Mouse (Mus musculus) lung, embryonic 14.5 days (tissue): ENCODE data around the gene Erc2. TPM values are rescaled to one million over a fixed set of nuclear protein-coding genes. Genes with fewer than 3 reads are reported as not detected.
A peak's percentile ranks its signal among the peaks of the same experiment; 100 is the strongest.

Experiments
- ATAC-seq: fragments of 200-750 bp; cut with Nextera tagmentation; 2 replicates; pipeline ENCODE4 v1.8.0; 2017; ENCODE audit warnings: mild to moderate bottlenecking, moderate TSS enrichment, moderate library complexity; ENCODE audit not compliant: insufficient read depth
- DNase-seq: peaks from one replicate; pipeline ENCODE4 v3.0.0-alpha.2; 2015
- H3K27ac ChIP-seq: fragments of 300-500 bp; sonication (generic); 2 replicates; pipeline ENCODE4 v1.5.1; 2014; ENCODE audit warnings: low read depth, mild to moderate bottlenecking, moderate library complexity
- H3K27me3 ChIP-seq: fragments of 300-500 bp; sonication (generic); 2 replicates; pipeline ENCODE4 v1.6.1; 2014; ENCODE audit warnings: low read length, control low read depth; ENCODE audit not compliant: insufficient read depth
- H3K36me3 ChIP-seq: fragments of 300-500 bp; sonication (generic); 2 replicates; pipeline ENCODE4 v1.6.1; 2014; ENCODE audit warnings: control low read depth; ENCODE audit not compliant: insufficient read depth
- H3K4me1 ChIP-seq: fragments of 300-500 bp; sonication (generic); 2 replicates; pipeline ENCODE4 v1.6.1; 2014; ENCODE audit warnings: antibody characterized with exemption, control low read depth; ENCODE audit not compliant: insufficient read depth
- H3K4me2 ChIP-seq: fragments of 300-500 bp; sonication (generic); 2 replicates; pipeline ENCODE4 v1.6.1; 2014; ENCODE audit warnings: mild to moderate bottlenecking
- H3K4me3 ChIP-seq: fragments of 300-500 bp; sonication (generic); 2 replicates; pipeline ENCODE4 v1.5.1; 2014; ENCODE audit warnings: low read depth, low read length
- H3K9ac ChIP-seq: fragments of 300-500 bp; sonication (generic); 2 replicates; pipeline ENCODE4 v1.6.1; 2014
- H3K9me3 ChIP-seq: fragments of 300-500 bp; sonication (generic); 2 replicates; pipeline ENCODE4 v1.6.1; 2016; ENCODE audit warnings: low read depth, low read length, control low read depth
- CTCF ChIP-seq: IDR thresholded peaks from 2 replicates; pipeline ENCODE4 v1.5.1; 2016; ENCODE audit warnings: antibody characterized with exemption, low read depth
- WGBS: fragments of 180-500 bp; shearing (Covaris S2); extraction: QIAGEN DNeasy Blood & Tissue Kit; methylation state at CpG from one replicate; pipeline ENCODE4 v1.1.7; 2014; 5-methylcytosine and 5-hydroxymethylcytosine counted together
- polyA plus RNA-seq: library from polyadenylated mRNA; unstranded; fragments of >200 nt; fragmentation: Nextera tagmentation; extraction: Ambion mirVana; gene quantifications from 2 replicates; pipeline ENCODE4 v1.2.1, GENCODE M21; 2014

Gene Erc2
- polyA plus RNA-seq, 1 experiment from 2014 or later, result 2.1 TPM

DNA sequence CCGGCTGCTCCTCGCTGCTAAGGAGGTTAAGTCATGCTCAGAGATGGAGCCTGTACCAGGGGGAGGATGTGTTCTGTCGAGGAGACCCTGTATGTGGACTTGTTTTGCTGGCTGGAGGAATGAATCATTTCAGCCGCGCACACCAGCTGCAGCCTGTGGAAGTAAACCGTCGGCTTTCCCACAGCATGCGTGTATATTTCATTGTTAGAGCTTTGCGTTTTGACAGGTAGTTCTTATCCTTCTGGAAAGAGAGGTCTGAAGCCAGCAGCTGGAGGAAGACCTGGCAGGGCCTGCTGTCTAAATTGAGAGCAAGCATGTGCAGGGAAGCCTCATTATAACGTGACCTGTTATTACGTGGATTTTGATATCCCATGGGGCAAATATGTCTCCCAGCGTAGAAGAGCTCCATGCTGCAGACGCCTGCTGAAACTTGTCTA, 788.6 kb downstream of the Erc2 start:
- H3K27ac ChIP-seq, result no peak overlapping the region
- 57% methylated on average over 13 of the region's 13 CpGs for WGBS
- no peaks in the 10 kb centered on the region for H3K27me3 ChIP-seq
- H3K4me1 ChIP-seq, result peaks cover 4% of the 10 kb centered on the region; the same call in 1 of the 2 replicates
- TF ChIP-seq CTCF, result no peak
- DNase-seq (no peak), ATAC-seq (no peak)
- no peak overlapping the region for H3K4me3 ChIP-seq
- no peak overlapping the region for H3K9ac ChIP-seq
- H3K4me2 ChIP-seq, result no peak overlapping the region
- no peaks in the 10 kb centered on the region for H3K9me3 ChIP-seq
- H3K36me3 ChIP-seq, result no peaks in the 10 kb centered on the region

DNA sequence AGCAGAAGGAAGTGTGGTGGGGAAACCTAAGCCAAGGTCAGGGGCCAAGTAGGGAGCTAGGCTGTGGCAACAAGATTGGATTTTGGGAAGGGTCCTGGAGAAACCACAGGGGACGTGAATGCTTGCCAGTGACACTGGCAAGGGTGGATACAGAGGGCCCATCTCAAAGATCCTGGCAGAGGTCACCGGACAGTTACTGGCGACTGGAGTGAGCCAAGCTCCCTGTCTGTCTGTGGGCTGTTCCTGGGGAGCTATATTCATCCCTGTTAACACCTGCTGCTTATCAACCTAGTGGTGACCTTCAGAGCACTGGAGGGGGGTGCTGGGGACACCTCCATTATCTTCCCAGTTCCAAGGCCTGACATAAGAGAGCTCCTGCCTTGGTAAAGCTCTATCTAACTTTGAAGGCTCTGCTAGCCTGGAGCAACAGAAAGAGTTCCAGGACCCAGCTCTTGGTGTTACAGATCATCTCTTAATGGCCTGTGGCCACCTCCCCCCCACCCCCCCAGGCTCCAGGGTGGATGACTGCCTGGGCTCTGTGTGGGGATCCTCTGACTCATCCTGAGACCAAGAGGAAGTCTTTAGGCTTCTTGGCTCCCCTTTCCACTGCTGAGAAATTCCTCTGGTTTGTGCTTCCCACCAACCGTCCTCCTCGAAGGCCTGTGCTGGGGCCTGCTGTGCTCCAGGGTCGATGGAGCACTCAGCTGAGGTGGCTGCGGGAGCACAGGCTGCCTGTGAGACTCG, 790.2 kb downstream of the Erc2 start:
- TF ChIP-seq CTCF, result no peak
- Histone ChIP-seq H3K4me1 (peaks cover 9% of the 10 kb centered on the region; the same call in 1 of the 2 replicates), H3K27ac (no peak overlapping the region), H3K4me3 (no peak overlapping the region), H3K36me3 (no peaks in the 10 kb centered on the region), H3K27me3 (no peaks in the 10 kb centered on the region), H3K9ac (no peak overlapping the region), H3K4me2 (no peak overlapping the region), H3K9me3 (no peaks in the 10 kb centered on the region)
- no peak for DNase-seq
- no peak for ATAC-seq
- 65% methylated on average over 8 of the region's 8 CpGs for WGBS

DNA sequence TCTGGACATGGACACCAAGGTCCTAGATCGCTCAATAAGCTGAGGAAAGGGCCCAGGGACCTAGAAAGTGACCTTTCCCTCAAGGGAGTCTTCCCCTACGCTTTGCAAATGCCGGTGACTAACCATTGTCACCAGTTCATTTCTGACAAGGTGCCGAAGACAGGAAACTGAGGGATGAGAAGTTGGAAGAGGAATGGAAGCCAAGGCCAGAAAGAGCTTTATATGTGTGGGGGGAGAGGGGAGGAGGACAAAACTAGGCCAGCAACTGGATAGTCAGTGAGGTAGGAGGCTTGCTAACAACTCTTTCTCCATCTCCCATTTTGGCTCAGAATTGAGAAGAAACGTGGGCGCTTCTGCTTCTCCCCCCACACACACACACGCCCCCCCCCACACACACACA, 791.3 kb downstream of the Erc2 start:
- ATAC-seq (no peak), DNase-seq (no peak)
- Histone ChIP-seq H3K4me1 (peaks cover 9% of the 10 kb centered on the region; the same call in 1 of the 2 replicates), H3K27me3 (no peaks in the 10 kb centered on the region), H3K4me3 (no peak overlapping the region), H3K36me3 (no peaks in the 10 kb centered on the region), H3K9ac (no peak overlapping the region), H3K9me3 (no peaks in the 10 kb centered on the region), H3K27ac (no peak overlapping the region), H3K4me2 (no peak overlapping the region)
- TF ChIP-seq CTCF, result no peak
- 71% methylated on average over 7 of the region's 7 CpGs for WGBS

DNA sequence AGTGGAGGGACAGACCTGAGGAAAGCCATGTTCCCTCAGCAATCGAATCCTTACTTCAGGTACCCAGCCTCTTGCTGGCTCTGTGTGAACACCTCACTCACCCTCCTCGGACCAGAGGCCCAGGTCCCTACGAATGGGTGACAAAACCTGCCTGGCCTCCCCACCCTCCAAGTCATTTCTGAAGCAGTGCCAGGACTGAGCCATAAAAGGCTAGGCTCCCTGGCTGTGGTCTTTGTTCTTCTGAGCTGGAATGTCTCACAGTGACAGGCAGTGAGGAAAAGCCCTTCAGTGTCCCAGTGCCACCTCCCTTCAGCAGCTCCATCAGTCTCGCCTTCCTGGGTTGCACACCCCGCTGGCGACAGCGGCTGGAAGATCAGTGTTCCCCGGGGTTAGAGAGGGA, 794.8 kb downstream of the Erc2 start:
- TF ChIP-seq CTCF, result no peak
- Histone ChIP-seq H3K27ac (peak overlapping the region; percentile 47; the same call in 1 of the 2 replicates), H3K9ac (no peak overlapping the region), H3K4me2 (no peak overlapping the region), H3K4me1 (peaks cover 9% of the 10 kb centered on the region; the same call in 1 of the 2 replicates), H3K9me3 (no peaks in the 10 kb centered on the region), H3K36me3 (no peaks in the 10 kb centered on the region), H3K4me3 (no peak overlapping the region), H3K27me3 (no peaks in the 10 kb centered on the region)
- ATAC-seq, result peak; percentile 87; the same call in 1 of the 2 replicates
- DNase-seq, result peak; percentile 78
- 11% methylated on average over 8 of the region's 8 CpGs for WGBS

DNA sequence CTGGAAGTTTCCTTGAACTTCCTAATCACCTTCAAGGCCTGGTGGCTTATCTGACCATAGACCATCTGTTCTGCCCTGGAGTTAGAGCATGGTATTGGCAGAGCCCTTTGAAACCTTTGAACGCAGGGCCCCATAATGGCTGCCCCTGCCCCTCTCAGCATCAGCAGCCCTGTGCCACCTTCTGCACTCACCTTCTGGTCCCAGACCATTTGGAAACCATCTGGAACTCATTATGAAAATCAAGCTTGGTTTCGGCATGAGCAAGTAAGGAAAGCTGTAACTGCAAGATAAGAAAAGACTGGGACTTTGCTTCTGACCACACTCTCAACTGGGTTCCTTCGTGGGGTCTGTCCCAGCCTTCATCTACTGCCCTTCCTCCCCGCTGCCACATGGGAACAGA, 796.3 kb downstream of the Erc2 start:
- Histone ChIP-seq H3K4me2 (no peak overlapping the region), H3K36me3 (no peaks in the 10 kb centered on the region), H3K4me1 (peaks cover 6% of the 10 kb centered on the region; the same call in 1 of the 2 replicates), H3K27ac (no peak overlapping the region), H3K4me3 (no peak overlapping the region), H3K9ac (no peak overlapping the region), H3K9me3 (no peaks in the 10 kb centered on the region), H3K27me3 (no peaks in the 10 kb centered on the region)
- ATAC-seq (no peak), DNase-seq (no peak)
- no peak for TF ChIP-seq CTCF
- WGBS, result 60% methylated on average over 4 of the region's 4 CpGs

DNA sequence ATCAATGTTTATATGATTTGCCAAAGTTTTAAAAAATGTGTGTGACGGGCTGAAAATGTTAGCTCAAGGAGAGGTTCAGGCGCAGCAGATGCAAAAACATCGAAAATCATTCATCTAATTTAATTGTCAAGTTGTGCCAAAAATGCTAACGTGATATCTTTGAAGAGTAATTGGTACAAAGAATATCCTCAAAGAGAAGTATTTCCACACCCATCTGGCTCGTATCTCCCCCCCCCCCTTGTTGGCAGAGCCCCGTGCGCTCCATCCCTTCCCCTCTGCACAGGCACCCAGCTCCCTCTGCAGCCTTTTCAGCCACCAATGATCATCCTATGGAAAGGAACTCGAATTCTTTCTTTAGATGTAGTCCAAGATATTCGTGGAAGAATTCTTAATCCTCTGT, 797.0 kb downstream of the Erc2 start:
- H3K9me3 ChIP-seq, result no peaks in the 10 kb centered on the region
- H3K36me3 ChIP-seq, result no peaks in the 10 kb centered on the region
- ATAC-seq (no peak), DNase-seq (no peak)
- no peak overlapping the region for H3K4me3 ChIP-seq
- H3K27ac ChIP-seq, result no peak overlapping the region
- no peak overlapping the region for H3K4me2 ChIP-seq
- peaks cover 6% of the 10 kb centered on the region; the same call in 1 of the 2 replicates for H3K4me1 ChIP-seq
- no peak overlapping the region for H3K9ac ChIP-seq
- TF ChIP-seq CTCF, result no peak
- WGBS, result 54% methylated on average over 9 of the region's 9 CpGs
- no peaks in the 10 kb centered on the region for H3K27me3 ChIP-seq

DNA sequence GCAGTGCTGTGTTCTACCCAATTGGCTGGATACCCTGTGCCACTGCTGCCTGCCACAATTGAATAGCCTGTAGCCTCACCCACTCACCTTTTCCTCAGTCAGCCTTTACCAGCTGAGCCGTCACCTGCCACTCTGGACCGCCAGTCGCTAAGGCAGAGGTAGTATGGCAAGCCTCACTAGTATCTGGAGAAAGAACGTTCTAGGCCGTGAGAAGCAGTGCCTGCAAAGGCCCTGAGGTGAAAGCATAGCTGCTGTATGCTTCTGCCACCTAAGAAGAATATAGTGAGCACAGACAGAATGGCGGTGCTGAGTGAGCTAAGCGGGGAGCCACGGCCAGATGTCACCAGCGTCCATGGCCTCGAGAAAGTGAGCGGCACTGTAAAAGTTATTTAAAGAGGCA, 798.4 kb downstream of the Erc2 start:
- H3K4me1 ChIP-seq, result peaks cover 6% of the 10 kb centered on the region; the same call in 1 of the 2 replicates
- no peak overlapping the region for H3K9ac ChIP-seq
- H3K36me3 ChIP-seq, result no peaks in the 10 kb centered on the region
- H3K27me3 ChIP-seq, result no peaks in the 10 kb centered on the region
- no peak for DNase-seq
- no peak overlapping the region for H3K27ac ChIP-seq
- no peaks in the 10 kb centered on the region for H3K9me3 ChIP-seq
- no peak for TF ChIP-seq CTCF
- H3K4me3 ChIP-seq, result no peak overlapping the region
- ATAC-seq, result no peak
- no peak overlapping the region for H3K4me2 ChIP-seq
- 79% methylated on average over 11 of the region's 11 CpGs for WGBS
